Mouse (Mus musculus) forebrain, postnatal 0 days (tissue): Measurements from ENCODE around the gene Scn2b. TPM values are rescaled to one million over a fixed set of nuclear protein-coding genes. Genes with fewer than 3 reads are reported as not detected.
A peak's percentile ranks its signal among the peaks of the same experiment; 100 is the strongest.

Experiments
- ATAC-seq: fragments of 200-750 bp; cut with Nextera tagmentation; 2 replicates; pipeline ENCODE4 v1.8.0; 2017; ENCODE audit warnings: mild to moderate bottlenecking, moderate library complexity
- DNase-seq: peaks from one replicate; pipeline ENCODE4 v3.0.0-alpha.2; 2015
- H3K27ac ChIP-seq: fragments of 300-500 bp; sonication (generic); 2 replicates; pipeline ENCODE4 v1.5.1; 2014; ENCODE audit warnings: low read depth, mild to moderate bottlenecking, antibody characterized with exemption, low read length, moderate library complexity, mixed read lengths
- H3K27me3 ChIP-seq: fragments of 300-500 bp; sonication (generic); 2 replicates; pipeline ENCODE4 v1.6.1; 2014; ENCODE audit warnings: mild to moderate bottlenecking, low read length, mixed read lengths; ENCODE audit not compliant: insufficient read depth
- H3K36me3 ChIP-seq: fragments of 300-500 bp; sonication (generic); 2 replicates; pipeline ENCODE4 v1.6.1; 2014; ENCODE audit warnings: mild to moderate bottlenecking, moderate library complexity; ENCODE audit not compliant: insufficient read depth
- H3K4me1 ChIP-seq: fragments of 300-500 bp; sonication (generic); 2 replicates; pipeline ENCODE4 v1.6.1; 2014; ENCODE audit warnings: antibody characterized with exemption; ENCODE audit not compliant: insufficient read depth
- H3K4me2 ChIP-seq: fragments of 300-500 bp; sonication (generic); 2 replicates; pipeline ENCODE4 v1.6.1; 2014; ENCODE audit warnings: low read depth, mild to moderate bottlenecking, moderate library complexity
- H3K4me3 ChIP-seq: fragments of 300-500 bp; sonication (generic); 2 replicates; pipeline ENCODE4 v1.5.1; 2014; ENCODE audit warnings: low read depth, low read length, mixed read lengths
- H3K9ac ChIP-seq: fragments of 300-500 bp; sonication (generic); 2 replicates; pipeline ENCODE4 v1.6.1; 2014; ENCODE audit warnings: mild to moderate bottlenecking
- H3K9me3 ChIP-seq: fragments of 300-500 bp; sonication (generic); 2 replicates; pipeline ENCODE4 v1.6.1; 2016; ENCODE audit warnings: low read length
- CTCF ChIP-seq: sonication (generic); IDR thresholded peaks from 2 replicates; pipeline ENCODE4 v1.5.1; 2016; ENCODE audit warnings: antibody characterized with exemption, control low read depth, low read depth
- WGBS: fragments of 180-500 bp; shearing (Covaris S2); extraction: QIAGEN DNeasy Blood & Tissue Kit; methylation state at CpG from one replicate; pipeline ENCODE4 v1.1.7; 2014; 5-methylcytosine and 5-hydroxymethylcytosine counted together
- polyA plus RNA-seq: library from polyadenylated mRNA; unstranded; fragments of >200 nt; fragmentation: Nextera tagmentation; extraction: Ambion mirVana; gene quantifications from 2 replicates; pipeline ENCODE4 v1.2.1, GENCODE M21; 2015
- total RNA-seq: library from RNA; depleted of rRNA; stranded (reverse); fragments of >200 nt; gene quantifications from 2 replicates; pipeline ENCODE4 v1.2.3, GENCODE M21; 2014

Gene Scn2b
- total and polyA plus RNA-seq, 2 experiments from 2014 or later: 5.4 to 11.5 TPM

GRCm38 (mm10) chr9:45142686-45143085 is 25.1 kb downstream of the Scn2b start:
- DNase-seq (no peak), ATAC-seq (no peak)

DNA sequence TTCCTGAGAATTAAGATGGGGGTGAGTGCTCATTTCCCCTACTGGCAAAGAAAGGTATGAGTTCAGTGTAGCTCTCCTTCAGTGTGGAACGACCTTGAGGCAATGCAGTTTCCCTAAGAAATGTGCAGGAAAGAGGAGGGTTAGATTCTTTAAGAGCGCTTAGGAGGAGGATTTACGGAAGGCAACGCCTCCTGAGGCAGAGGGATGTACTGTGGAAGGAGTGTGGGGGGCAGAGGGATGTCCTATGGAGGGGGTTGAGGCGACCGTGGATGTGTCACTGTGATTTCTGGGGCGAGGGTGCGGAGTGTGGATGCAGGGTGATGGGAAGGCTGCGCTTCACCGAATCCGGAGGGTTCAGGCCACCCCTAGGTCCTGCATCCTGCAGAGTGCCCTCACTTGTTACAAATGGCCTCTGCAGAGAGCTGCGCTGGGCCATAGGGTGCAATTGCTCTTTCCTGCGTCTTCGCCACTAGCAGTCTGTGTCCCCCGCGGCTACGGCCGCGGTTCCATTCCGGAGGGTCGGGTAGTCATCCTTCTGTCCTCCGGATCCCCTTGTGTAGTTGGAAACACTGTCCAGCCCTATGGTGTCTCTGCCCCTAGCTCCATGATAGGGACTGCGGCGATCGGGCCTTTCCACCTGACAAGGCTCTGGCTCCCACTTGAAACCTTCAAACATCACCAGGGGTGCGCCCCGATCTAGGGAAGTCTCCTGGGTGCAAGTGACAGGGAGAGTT is 28.1 kb downstream of the Scn2b start:
- Histone ChIP-seq H3K27me3 (peaks cover 39% of the 10 kb centered on the region), H3K9me3 (no peaks in the 10 kb centered on the region), H3K4me2 (peak overlapping the region; percentile 72), H3K4me3 (peak overlapping the region; percentile 32), H3K36me3 (no peaks in the 10 kb centered on the region), H3K27ac (no peak overlapping the region), H3K4me1 (no peaks in the 10 kb centered on the region), H3K9ac (peak overlapping the region; percentile 49)
- 2% methylated on average over 27 of the region's 27 CpGs for WGBS
- ATAC-seq: peak; percentile 53
- TF ChIP-seq CTCF: peak; percentile 49
- DNase-seq: peak; percentile 25

More at GRCm38 (mm10) chr9:45142686-45143085, 25.1 kb downstream of the Scn2b start:
- Histone ChIP-seq H3K4me1 (no peaks in the 10 kb centered on the region), H3K36me3 (no peaks in the 10 kb centered on the region), H3K9me3 (no peaks in the 10 kb centered on the region), H3K4me3 (no peak overlapping the region), H3K4me2 (no peak overlapping the region), H3K27me3 (peaks cover 61% of the 10 kb centered on the region), H3K27ac (no peak overlapping the region), H3K9ac (no peak overlapping the region)
- WGBS: 62% methylated on average over 3 of the region's 3 CpGs
- TF ChIP-seq CTCF: no peak

- H3K36me3 ChIP-seq: no peaks in the 10 kb centered on the region
- DNase-seq (peak; percentile 89), ATAC-seq (peak; percentile 68)
- peaks cover 37% of the 10 kb centered on the region for H3K27me3 ChIP-seq
- 1% methylated on average over 5 of the region's 5 CpGs for WGBS
- H3K4me1 ChIP-seq: no peaks in the 10 kb centered on the region
- H3K27ac ChIP-seq: no peak overlapping the region
- peak overlapping the region; percentile 72 for H3K4me2 ChIP-seq
- no peaks in the 10 kb centered on the region for H3K9me3 ChIP-seq
- peak overlapping the region; percentile 49; the same call in 1 of the 2 replicates for H3K9ac ChIP-seq
- peak overlapping the region; percentile 32 for H3K4me3 ChIP-seq
- peak; percentile 95 for TF ChIP-seq CTCF
Observed at GRCm38 (mm10) chr9:45146267-45146597, 28.6 kb downstream of the Scn2b start.

DNA sequence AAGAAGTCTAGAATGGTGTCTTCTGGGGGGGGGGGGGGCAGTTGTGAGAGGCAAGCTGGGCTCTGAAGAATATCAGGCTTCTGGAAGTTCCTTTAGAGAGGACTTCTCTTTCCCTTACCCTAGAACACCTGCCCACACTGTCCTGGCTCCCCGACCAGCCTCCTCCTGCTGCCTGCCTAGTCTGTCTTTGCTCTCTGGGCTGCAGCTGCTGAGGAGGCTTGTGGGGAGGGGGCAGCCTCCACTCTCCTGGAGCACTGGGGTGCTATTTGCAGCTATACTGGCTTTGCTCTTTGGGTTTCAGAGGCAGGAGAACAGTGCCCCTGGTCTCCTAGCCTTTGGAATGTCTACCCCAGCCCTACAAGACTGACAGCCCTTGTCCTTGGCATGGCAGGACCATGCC is 33.4 kb downstream of the Scn2b start:
- TF ChIP-seq CTCF: no peak
- H3K36me3 ChIP-seq: no peaks in the 10 kb centered on the region

GRCm38 (mm10) chr9:45153361-45153760 is 35.8 kb downstream of the Scn2b start:
- WGBS: 81% methylated on average over 7 of the region's 7 CpGs
- Histone ChIP-seq H3K9ac (no peak overlapping the region), H3K9me3 (no peaks in the 10 kb centered on the region), H3K27me3 (no peaks in the 10 kb centered on the region; the same call in 1 of the 2 replicates), H3K27ac (no peak overlapping the region), H3K4me3 (no peak overlapping the region), H3K4me2 (no peak overlapping the region), H3K4me1 (no peaks in the 10 kb centered on the region), H3K36me3 (no peaks in the 10 kb centered on the region)
- ATAC-seq (no peak), DNase-seq (no peak)
- TF ChIP-seq CTCF: no peak

More for the DNA sequence above, 33.4 kb downstream of the Scn2b start:
- no peaks in the 10 kb centered on the region for H3K9me3 ChIP-seq
- H3K27ac ChIP-seq: no peak overlapping the region
- H3K4me1 ChIP-seq: no peaks in the 10 kb centered on the region
- no peak for DNase-seq
- peaks cover 2% of the 10 kb centered on the region; the same call in 1 of the 2 replicates for H3K27me3 ChIP-seq
- 57% methylated on average over 1 of the region's 1 CpGs for WGBS
- no peak overlapping the region for H3K4me2 ChIP-seq
- no peak overlapping the region for H3K9ac ChIP-seq
- no peak overlapping the region for H3K4me3 ChIP-seq
- ATAC-seq: no peak

- WGBS: 72% methylated on average over 5 of the region's 5 CpGs
- no peak for TF ChIP-seq CTCF
- Histone ChIP-seq H3K9me3 (no peaks in the 10 kb centered on the region), H3K4me2 (no peak overlapping the region), H3K4me3 (no peak overlapping the region), H3K27me3 (no peaks in the 10 kb centered on the region), H3K4me1 (no peaks in the 10 kb centered on the region), H3K27ac (no peak overlapping the region), H3K36me3 (no peaks in the 10 kb centered on the region), H3K9ac (no peak overlapping the region)
- DNase-seq: no peak
- ATAC-seq: no peak
Observed at GRCm38 (mm10) chr9:45167903-45168302, 50.3 kb downstream of the Scn2b start.

GRCm38 (mm10) chr9:45170150-45170549 is 52.6 kb downstream of the Scn2b start:
- no peak overlapping the region for H3K27ac ChIP-seq
- no peaks in the 10 kb centered on the region for H3K9me3 ChIP-seq
- no peak overlapping the region for H3K9ac ChIP-seq
- 86% methylated on average over 5 of the region's 5 CpGs for WGBS
- H3K36me3 ChIP-seq: no peaks in the 10 kb centered on the region
- TF ChIP-seq CTCF: no peak
- ATAC-seq (no peak), DNase-seq (no peak)
- no peaks in the 10 kb centered on the region for H3K27me3 ChIP-seq
- no peak overlapping the region for H3K4me2 ChIP-seq
- no peak overlapping the region for H3K4me3 ChIP-seq
- no peaks in the 10 kb centered on the region for H3K4me1 ChIP-seq
